Mouse (Mus musculus) heart, adult 8-10 months (tissue): Measurements from ENCODE around the gene Rnh1. TPM values are rescaled to one million over a fixed set of nuclear protein-coding genes. Genes with fewer than 3 reads are reported as not detected.

Experiments
- DNase-seq: peaks from one replicate; pipeline ENCODE4 v3.0.0; 2022; ENCODE audit warnings: low spot score
- total RNA-seq, 4 experiments: library from RNA; stranded (reverse); gene quantifications; 2 replicates each; pipeline ENCODE4 v1.2.4; 2022

Gene Rnh1
- total RNA-seq: 10 to 100 TPM; 71.3 to 75.2 (median 72.9) TPM

DNA sequence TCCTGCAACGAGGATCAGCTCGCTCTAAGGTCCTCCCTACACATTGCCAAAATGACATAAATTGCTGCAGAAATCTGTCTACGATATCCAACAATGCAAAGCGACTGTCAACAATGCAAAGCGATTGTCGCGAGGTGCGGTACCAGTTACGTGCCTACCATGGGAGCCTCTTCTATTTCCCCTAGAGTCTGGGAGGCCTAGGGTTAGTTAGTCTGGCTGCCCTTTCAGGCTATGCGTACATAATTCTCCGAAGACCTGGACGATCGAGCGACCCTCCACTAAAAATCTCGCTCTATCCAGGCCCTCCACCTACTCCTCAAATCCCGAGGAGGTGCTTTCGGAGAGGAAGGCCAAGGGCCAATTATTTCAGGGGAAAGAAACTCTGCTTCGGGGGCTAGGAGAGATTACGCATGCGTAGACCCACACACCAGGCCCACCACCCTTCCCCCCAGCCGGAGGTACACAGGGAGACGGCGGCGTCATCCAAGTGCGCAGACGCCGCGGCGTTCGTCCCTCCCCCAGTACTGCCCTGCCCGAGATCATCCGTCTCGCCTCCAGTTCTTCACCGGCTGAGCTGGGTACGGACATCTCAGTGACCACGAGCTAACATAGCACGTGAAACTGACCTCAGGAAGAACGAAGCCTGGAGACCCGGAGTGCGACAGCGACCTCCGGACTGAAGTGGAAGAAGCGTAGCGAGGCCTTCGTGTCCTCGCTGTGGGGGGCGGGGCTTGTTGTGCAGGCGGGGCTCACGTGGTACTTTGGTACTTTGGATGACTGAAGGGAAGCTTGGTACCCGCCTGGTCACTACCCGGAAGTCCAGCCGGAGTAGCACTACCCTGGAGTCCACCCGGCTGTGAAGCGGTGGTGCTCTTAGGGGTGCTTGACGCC, at the start of gene Rnh1:
TSS of gene Rnh1 (minus strand) at position 742 of the 891 bp plus-strand sequence.
- peak; percentile 88 for DNase-seq

DNA sequence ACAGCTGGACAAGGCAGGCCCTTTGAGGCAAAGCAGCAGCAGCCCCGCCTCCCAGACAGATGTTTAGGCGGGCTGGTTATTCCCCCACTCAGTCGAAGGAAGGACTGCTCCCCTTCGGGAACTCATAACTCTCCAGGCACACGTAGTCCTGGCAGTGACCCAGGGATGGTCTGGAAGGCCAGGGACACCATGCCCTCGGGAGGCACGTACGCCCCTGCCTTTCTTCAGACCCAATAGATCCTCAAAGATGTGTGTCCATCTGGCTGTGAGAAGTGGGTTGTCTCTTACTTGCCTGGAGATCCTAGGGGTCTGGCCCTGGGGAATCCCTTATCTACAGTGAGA, 49.4 kb upstream of the Rnh1 start:
- DNase-seq: no peak

DNA sequence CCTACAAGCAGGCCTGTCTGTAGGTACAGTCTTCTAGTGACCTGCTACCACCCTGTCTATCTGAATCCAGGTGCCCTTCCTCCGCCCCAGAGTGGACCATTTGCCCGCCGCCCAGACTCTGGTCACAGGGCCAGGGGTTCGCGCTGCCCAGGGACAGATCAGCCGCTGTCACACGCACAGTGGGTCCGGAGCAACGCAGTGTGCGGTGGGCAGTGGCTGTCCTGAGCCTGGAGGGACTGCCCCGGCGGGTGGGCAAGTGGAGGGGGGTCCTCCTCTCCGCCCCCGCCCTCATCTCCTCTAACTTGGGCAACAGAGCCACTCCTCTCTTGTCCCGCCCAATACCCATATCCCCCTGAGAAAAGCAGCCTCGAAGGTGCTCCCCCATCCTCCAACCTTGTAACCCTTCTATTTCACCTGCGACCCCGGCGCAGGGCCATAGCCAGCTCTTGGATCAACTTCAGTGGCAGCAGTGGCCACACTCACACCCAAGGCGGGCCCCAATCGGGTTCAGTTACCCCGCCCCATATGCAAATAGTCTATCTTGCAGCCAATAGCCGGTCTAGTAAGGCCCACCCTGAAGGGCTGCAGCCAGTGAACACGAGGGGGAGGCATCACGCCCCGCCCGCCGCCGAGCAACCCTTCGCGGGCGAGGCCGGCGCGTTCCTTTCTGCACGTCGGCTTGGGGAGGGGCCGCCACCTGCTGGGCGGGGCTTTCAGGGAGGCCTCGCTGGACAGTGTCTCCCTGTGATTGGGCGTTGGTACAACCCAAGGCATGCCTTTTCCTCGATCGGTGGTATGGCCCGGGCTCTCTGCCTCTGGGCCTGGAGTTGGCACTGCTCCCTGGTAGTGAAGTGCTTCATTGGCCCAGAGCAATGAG, 48.8 kb upstream of the Rnh1 start:
- peak; percentile 93 for DNase-seq

DNA sequence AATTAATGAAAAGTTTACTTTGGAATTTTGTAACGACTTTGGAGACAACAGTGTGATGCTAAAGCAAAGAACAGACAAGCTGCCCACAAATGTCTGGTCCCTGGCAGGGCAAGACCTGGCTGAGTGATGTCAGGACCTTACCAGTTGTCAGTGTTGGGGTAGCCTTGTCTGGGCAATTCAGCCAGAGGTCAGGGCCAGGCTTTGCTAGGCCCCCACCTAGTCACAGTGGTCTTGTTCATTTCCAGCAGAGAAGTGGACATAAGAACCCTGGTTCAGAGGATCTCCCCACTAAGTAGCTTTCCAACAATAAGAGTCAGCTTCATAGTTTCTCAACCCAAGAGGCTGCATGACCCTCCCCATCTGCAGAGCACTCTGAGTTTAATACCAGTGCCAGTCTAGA, 47.7 kb upstream of the Rnh1 start:
- no peak for DNase-seq

DNA sequence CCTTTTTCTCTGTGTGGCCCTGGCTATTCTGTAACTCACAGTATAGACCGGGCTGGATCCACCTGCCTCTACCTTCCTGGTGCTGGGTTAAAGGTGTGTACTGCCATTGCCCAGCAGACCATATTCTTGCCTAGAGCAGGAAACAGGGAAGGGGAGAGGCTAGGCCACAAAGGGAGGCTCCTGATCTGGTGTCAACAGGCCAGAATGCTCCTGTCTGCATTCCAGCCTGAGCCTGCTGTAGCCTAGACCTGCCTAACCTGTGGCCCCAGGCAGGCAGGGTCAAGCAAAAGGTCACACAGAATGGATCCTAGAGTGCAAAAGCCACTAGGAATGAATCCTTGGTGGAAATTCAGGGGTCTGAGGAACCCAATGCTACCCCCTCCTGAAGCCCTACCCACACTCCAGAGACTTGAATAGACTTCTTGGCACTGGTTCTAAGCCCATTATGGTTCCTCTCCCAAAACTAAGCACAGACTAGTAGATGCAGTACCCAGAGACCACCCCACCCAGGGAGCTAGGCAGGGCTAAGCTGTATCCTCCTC, 47.0 kb upstream of the Rnh1 start:
- no peak for DNase-seq

DNA sequence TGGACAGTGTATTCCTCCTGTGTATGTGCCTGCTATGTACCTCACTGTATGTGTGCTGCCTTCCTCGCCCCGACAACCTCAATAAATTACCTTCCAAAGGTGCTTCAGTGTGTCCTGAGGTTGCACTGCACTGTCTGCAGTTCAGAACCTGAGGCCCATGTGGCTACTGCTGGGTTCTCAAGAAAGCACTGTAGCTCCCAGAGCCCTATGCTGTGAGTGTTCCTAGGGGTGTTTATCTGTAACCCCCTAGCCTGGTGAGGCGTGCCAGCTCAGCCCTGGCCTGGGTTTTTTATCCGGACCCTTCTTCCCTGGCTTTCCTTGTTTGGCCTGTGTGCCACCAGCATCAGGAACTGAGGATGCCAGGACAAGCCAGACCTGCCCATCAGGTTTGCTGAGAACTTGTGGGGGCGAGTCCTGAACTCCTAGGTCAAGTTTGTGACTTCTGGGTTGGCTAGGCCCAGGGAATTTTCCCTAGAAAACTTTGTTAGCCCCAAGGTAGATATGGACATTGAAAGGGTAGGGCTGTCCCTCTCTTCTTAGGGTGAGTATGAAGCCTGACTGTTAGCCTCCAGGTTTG, 46.0 kb upstream of the Rnh1 start:
- DNase-seq: no peak

DNA sequence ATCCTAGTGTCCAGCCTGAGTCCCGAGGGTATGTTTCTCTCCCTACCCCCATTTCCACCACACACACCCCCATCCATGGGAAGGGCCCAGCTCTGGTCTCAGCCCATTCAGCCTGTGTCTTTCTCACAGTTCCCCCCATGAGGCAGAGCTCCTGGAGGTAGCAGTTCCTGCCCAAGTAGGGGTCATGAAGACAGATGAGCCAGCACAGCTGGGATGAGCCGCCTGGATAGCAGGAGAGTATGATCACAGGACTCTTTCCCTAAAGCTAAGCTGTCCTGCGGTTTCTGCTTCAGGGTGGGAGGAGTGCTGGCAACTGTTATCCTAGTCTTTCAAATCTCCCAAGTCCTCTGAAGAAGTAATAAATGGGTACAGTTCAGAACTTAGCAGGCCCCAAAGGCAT, 45.5 kb upstream of the Rnh1 start:
- DNase-seq: no peak

DNA sequence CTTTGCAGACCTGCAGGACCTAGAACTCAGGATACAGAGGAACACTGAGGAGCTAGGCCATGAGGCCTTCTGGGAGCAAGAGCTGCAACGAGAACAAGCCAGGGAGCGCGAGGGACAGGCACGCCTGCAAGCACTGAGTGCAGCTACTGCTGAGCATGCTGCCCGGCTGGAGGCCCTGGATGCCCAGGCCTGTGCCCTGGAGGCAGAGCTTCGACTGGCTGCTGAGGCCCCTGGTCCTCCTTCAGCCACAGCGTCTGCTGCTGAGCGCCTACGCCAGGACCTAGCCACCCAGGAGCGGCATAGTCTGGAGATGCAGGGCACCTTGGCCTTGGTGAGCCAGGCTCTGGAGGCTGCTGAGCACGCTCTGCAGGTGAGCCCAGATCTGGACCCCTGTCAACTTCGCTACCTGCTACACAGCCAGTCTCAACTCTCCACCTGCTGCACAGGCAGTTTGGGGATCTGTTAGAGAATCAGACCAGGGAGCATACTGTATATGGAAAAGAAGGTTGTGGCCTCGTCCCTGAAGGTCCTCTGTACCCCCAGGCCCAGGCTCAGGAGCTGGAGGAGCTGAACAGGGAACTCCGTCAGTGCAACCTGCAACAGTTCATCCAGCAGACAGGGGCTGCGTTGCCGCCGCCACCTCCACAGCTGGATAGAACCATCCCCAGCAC, 44.8 kb upstream of the Rnh1 start:
- no peak for DNase-seq

DNA sequence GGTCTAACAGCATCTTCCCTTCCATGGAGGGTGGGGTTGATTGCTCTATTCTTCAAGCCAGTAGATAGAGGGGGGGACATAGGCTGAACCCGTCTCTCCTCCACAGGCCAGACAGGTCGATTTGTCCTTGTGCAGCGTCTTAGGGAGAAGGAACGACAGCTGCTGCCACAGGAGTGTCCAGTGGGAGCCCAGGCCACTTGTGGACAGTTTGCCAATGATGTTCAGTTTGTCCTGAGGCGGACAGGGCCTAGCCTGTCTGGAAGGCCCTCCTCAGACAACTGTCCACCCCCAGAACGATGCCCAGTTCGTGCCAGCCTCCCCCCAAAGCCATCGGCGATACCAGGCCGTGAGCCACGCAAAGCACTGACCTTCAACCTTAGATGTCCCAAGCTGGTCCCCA, 44.2 kb upstream of the Rnh1 start:
- no peak for DNase-seq

DNA sequence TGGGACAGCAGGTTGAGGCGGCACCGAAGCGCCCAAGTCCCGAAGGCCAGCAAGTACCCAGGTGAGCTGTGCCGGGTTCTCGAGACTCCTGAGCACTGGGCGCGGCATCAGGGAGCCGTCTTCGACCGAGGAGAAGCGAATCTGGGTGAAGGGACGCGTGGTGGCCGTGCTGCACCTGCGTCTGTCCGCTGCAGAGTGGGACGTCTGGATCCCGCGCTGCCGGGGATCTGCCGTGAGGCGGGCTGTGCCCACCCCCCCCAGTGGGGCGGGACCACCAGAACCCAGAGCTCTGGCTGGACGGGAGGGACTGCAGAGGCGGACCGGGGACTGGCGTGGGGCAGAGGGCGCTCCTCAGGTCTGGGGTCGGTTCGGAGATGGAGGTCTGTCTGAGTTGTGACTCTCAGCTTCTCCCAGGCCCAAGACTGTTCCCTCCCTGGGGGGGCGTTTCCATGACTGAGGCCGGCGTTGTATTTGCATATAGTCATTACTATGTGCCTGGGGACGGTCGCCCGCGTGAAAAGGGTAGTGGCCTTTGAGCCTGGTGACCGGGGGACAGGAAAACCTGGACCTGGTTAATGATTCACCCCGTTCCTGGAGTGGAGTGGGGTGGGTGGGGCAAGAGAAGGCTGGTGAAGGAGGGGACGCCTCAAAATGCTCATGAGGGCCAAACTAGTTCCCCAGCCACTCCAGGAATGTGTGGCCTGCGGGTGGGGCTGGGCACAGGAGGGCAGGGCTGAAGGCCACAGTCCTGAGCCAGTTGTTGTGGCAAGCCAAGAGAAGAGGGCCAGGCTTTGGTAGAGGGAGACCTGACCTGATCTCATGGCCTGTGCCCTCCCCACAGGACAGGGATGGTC, 43.5 kb upstream of the Rnh1 start:
- no peak for DNase-seq

DNA sequence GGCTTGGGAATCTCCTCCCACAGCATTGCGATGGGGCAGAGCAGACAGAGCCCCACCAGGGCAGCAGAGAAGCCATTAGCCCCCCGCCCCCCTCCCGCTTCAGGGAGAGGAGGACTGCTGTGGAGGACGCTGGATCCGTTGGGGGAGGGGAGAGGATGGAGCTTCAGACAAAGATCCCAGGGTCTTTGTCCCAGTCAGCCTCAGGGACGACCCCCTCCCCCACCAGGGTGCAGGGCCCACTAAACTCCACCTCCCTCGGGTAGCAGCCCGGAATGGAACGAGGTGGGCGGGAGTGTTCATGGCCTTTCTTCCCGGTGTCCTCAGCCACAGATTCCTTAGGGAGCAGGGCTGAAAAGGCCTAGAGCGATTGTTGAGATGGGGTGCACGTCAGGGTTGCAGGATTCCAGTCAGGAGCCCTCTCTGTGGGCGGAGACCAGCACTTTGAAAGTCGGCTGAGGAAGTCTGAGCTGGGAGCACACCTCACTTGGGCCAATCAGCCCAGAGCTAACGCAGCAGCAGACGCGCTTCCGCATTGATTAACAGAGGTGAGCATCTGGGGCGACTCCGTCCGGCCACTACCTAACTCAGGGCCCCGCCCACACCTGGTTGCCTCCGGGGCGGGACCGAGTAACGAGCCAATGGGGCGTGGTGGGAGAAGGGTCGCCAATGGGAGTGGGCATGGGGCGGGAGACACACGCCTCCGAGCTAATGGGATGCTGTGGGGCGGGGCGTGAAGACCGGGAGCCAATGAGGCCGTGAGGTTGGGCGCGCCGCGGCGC, 42.6 kb upstream of the Rnh1 start, which contains the start of gene Rassf7:
TSS of gene Rassf7 (plus strand) at position 760 of the 779 bp plus-strand sequence.
- peak; percentile 70 for DNase-seq

DNA sequence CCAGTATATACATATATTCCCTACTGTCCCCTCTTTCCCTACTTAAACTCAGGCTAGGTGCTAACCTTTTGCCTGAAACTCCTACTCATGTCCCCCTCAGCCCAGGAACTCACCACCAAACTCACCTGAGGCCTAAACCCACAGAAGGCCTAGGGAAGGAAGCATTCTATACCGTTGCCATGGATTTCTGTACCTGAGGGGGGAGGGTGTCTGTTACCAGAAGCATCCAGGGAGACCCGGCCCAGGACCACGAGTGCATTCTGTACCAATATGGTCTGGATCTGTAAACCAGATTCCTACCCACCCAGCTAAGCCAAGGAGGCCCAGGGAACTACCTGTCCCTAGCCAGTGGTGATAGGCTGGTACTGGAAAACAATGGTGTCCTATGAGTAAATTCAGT, 41.7 kb upstream of the Rnh1 start:
- no peak for DNase-seq

DNA sequence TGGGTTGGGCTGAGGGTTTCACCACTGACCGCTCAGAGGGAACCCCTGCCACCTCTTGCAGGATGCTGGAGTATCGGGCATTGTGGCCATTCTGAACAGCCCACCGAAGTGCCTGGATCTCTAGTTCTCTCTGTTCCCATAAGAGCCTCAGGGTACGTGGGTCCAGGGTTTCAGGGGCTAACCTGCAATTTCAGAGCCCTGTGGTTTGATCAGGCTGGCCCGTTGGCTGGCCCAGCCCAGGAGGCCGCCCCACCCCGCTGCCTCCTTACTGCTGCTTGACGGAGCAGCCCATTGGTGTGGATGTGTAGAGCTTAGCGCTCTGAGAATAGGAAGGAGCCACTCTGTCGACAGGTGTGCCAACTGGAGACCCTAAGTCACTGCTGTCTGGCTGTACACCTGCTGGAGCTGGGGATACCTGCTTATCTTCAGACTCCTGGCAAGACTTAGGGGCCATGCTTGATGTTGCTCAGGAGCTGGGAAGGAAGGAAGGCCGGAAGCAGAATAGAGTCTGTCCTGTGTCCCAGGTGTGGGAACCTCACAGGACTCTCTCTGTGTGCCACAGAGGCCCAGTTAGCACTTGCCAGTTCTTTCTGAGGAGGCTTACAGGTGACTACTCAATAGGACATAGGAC, 41.1 kb upstream of the Rnh1 start, which contains the start of gene Lmntd2:
TSS of gene Lmntd2 (minus strand) at position 476 of the 631 bp plus-strand sequence.
- no peak for DNase-seq

DNA sequence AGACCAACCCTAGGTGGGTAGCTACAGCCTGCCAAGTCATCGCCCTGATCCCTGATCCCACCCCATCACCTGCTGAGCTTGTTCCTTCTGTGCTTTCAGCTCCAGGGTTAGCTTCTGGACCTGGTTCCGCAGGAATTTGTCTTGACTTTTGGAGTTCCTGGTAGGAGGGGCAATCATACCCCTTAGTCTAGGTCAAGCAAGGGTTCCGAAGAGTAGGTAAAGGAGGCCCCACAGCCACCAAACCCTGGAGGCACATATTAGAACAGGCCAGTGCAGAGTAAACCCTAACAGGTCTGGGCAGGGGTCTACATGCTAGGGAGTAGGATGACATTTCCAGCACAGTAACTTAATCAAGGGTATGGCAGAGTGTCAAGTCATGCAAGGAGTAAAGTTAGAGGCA, 40.5 kb upstream of the Rnh1 start:
- no peak for DNase-seq

DNA sequence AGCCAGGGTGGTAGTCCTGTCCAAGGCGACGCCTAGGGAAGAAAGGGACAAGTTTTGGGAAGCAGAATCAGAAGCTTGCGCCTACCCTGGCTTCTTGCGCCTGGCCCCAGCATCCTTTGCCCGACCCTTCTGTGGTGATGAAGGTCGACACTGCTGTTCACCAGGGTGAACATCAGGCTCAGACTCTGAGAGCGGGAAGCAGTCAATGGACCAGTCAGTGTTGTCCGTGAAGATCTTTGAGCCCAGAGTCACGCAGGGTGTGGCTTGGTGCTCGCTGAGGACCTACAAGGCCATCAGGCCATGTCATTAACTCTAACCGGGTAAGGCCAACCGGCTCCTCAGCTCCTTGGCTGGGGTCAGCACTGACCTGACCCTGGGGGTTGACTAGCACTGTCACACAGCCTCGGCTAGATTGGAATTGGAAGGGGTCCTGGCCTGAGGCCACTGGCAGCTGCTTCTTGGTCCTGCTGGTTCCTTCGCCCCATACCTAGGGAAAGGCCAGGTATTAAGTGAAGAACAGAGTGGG, 38.0 kb upstream of the Rnh1 start:
- DNase-seq: no peak

DNA sequence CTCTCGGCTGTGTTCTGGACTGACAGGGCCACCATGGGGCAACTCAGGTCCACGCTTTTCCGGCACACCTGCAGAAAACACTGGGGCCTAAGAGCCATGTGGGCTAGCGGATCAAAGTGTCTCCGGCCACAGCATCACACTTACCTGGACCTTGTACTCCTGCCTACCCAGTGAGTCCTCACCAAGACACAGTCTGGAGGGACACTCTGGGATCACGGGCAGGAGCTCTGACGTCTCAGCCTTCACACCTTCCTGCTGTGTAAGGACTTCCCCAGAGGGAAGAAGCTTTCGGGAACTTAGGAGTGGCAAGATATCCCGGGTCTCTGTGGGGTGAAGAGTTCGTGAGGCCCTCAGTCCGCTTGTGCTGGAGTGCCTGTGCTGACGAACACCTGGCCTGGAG, 37.5 kb upstream of the Rnh1 start:
- DNase-seq: no peak

DNA sequence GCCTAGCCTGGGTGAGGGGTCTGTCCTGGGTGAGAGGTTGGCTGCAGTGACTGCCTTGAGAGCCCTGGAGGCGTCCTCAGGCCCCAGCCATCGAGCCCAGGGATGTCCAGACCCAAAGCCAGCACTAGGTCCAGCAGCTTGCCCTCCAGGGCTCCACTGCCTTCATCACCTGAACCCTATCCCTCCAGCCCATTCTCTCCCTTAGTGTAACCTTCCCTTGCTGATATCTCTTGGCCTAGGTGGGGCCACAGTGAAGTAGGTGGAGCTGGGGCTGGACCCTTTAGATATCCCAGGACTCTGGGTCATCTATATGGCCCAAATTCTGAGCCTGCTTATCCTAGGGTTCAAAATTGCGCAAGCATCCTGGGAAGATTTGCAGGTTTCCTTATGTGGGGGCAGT, 36.9 kb upstream of the Rnh1 start:
- DNase-seq: no peak

DNA sequence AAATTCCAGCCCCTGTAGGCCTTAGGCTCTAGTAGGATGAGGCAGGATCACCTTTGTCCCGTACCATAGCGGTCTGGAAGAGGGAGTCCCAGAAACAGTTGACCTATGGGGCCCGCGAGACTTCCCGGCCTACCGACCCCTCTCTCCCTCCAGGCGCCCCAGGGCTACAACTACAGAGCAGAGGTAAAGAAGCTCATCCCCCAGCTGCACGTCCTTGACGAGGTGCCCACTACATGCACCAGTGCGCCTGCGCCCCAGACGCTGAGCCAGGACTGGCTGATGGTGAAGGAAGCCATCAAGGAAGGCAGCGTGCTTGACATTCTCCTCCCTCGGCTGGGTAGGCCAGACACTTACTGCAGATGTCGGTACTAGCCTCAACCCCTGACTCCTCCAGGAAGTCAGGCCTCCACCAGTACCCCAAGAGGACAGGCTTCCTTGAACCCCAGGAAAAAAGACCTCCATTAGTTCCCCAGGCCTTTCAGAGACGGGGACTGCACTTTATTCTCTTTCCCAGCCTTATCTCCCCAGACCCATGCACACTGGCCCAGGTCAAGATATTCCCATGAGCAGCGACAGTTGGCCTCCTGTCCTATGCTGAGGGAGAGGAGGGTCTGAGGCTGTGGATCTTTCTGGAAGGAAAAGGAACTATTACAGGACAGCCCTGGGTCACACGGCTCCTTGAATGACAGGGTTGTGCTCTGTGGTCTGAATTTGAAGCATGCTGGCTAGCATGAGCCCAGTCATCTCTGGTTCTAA, 33.7 kb upstream of the Rnh1 start:
- no peak for DNase-seq
